Comparison of ENCODE assay signal across 11 mouse cellular contexts in the genomic region with DNA sequence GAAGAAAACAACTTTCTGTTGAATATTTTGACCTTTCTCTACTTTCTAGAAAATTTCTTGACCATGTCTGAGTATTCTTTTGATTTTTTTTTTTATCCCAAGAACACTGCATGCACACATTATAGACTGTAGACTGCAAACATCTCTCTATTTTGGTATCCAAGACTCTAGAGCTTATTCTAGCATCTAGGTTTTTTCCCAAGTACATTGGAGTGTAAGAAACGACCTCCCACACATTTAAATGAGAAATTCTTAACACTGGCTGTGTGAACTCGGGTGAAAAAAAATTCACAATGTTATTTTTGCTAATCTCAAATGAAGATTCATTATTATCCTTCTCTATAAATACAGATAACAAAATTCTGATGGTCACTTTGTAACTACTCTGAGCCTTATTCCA.
"Had no signal": no experiment of that assay in that cellular context is flagged by ENCODE, and none has a peak within 500 bp of the region (broad histone marks: within the 10 kb centered on the region; RNA-seq: fewer than 3 reads in every experiment).

No protein-coding gene starts in this region.

- H3K4me3 ChIP-seq: limb, embryonic 12.5 days; liver, embryonic 13.5 days; lung, embryonic 15.5 days had no signal

- H3K4me2 ChIP-seq: limb, embryonic 12.5 days; liver, embryonic 13.5 days; lung, embryonic 15.5 days had no signal

- ATAC-seq: intestine, postnatal 0 days; liver, postnatal 0 days had no signal

- H3K9ac ChIP-seq: limb, embryonic 12.5 days; liver, embryonic 13.5 days; liver, postnatal 0 days; lung, embryonic 15.5 days had no signal

- H3K4me1 ChIP-seq: limb, embryonic 12.5 days; liver, embryonic 13.5 days had no signal

- H3K36me3 ChIP-seq: limb, embryonic 12.5 days; liver, embryonic 13.5 days; lung, embryonic 15.5 days had no signal

- H3K27me3 ChIP-seq: limb, embryonic 12.5 days; liver, embryonic 13.5 days; lung, embryonic 15.5 days had no signal

- DNase-seq: kidney, adult 8-10 months; kidney, postnatal 25 days; liver; liver, embryonic 13.5 days; liver, postnatal 0 days; thymus, adult 2 months; thymus, postnatal 25 days had no signal

- H3K27ac ChIP-seq: limb, embryonic 12.5 days; liver, embryonic 13.5 days; lung, embryonic 15.5 days; stomach, postnatal 0 days had no signal

- H3K9me3 ChIP-seq: limb, embryonic 12.5 days; liver, embryonic 13.5 days; lung, embryonic 15.5 days had no signal
